Comparison of ENCODE assay signal across 8 mouse cellular contexts in the genomic region with DNA sequence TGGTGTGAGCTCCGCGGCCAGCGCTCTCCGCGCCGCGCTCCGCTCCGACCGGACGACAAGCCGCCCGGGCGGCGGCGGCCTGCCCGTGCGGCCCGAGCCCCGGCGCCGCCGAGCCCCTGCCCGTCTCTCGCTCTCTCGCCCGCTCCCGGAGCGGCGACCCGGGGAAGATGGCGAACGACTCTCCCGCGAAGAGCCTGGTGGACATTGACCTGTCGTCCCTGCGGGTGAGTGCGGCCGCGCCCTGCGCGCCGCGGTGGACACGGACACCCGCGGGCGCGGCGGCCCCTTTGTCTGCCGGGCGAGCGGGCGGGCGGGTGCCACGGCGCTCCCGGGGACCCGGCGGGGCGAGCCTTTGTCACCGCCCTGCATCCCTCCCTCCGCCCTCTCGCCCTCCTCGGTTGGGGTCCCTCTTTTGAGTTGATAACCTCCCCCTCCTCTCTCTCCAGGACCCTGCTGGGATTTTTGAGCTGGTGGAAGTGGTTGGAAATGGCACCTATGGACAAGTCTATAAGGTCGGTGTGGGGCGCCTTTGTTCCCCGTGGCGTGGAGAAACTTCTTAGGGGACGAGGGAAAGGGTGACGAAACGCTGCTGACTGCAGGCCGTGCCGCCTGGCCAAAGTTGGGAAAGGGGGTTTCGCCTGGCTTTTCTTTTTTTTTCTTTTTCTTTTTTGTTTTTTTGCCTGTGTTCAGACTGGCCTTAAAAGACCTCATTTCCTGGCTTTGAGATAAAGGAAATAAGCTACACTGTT. TPM values are rescaled to one million over a fixed set of nuclear protein-coding genes. Genes with fewer than 3 reads are reported as not detected.
DNase-seq lines count a peak whose midpoint lies in the region; ATAC-seq and TF ChIP-seq lines count a peak whose summit lies in the region.

No protein-coding gene starts in this region.

- POLR2A ChIA-PET in Patski (lab: Charles Lee) = interaction anchor here (1.2 to 1.3 kb wide), 2 partner anchors 11 to 139 kb away, joined by 5 to 6 read pairs; no protein-coding TSS in a partner anchor

- WGBS in intestine, embryonic 16.5 days = under 1% methylated on average over 50 of the region's 75 CpGs
- under 1% methylated on average over 74 of the region's 75 CpGs for WGBS in liver, embryonic 14.5 days (ENCODE audit: insufficient replicate concordance)
- WGBS in neural tube, embryonic 14.5 days = 0% methylated on average over 33 of the region's 75 CpGs

- H3K4me3 ChIP-seq in cortical plate, adult 2 months (ENCODE audit: insufficient read depth, low read length) = peak overlapping the region; percentile 79
- H3K4me3 ChIP-seq in intestine, embryonic 16.5 days (ENCODE audit: low read length) = peak overlapping the region; percentile 94
- peak overlapping the region; percentile 60 to 66 for H3K4me3 ChIP-seq in liver, embryonic 14.5 days (ENCODE audit: insufficient read depth in 1 of 2, low read depth in 2 of 2, low read length in 2 of 2)
- H3K4me3 ChIP-seq in neural tube, embryonic 14.5 days (ENCODE audit: low read depth, low read length) = peak overlapping the region; percentile 98

- H3K27ac ChIP-seq in cortical plate, adult 2 months (ENCODE audit: insufficient read depth, low read length) = peak overlapping the region; percentile 96
- H3K27ac ChIP-seq in intestine, embryonic 16.5 days (ENCODE audit: low read length) = peak overlapping the region; percentile 94
- no peak overlapping the region for H3K27ac ChIP-seq in liver, embryonic 14.5 days
- peak overlapping the region; percentile 100 for H3K27ac ChIP-seq in neural tube, embryonic 14.5 days (ENCODE audit: low read depth, low read length)

- TF ChIP-seq EP300 in liver, embryonic 14.5 days (IDR thresholded peaks at IDR 0.05; ENCODE audit: low read depth) = no peak

- in situ Hi-C loops in Patski (cut with MboI; ENCODE audit: low pct_unique_long_range_greater_than_20kb) = loop anchor here (10.0 kb wide), 1 partner anchor 326 kb away; a partner anchor contains a TSS

- H3K27me3 ChIP-seq in Patski = no peaks in the 10 kb centered on the region
- no peaks in the 10 kb centered on the region for H3K27me3 ChIP-seq in intestine, embryonic 16.5 days (replicated peaks; ENCODE audit: control insufficient read depth, insufficient read depth, low read length)
- peaks cover 28% of the 10 kb centered on the region for H3K27me3 ChIP-seq in liver, embryonic 14.5 days (ENCODE audit: control insufficient read depth, insufficient read depth, low read length)
- no peaks in the 10 kb centered on the region for H3K27me3 ChIP-seq in neural tube, embryonic 14.5 days (ENCODE audit: control insufficient read depth, insufficient read depth, low read length)

- DNase-seq in 416B (ENCODE audit: low read depth) (peak; percentile 58), Patski (ENCODE audit: low read depth, low spot score) (no peak)
- DNase-seq in heart, adult 11 months = peak; percentile 97
- no peak for DNase-seq in liver, embryonic 14.5 days (ENCODE audit: low read depth in 3 of 3, low spot score in 3 of 3)
- peak; percentile 77 for DNase-seq in thymus, postnatal 4 days

- H3K9me3 ChIP-seq in intestine, embryonic 16.5 days (ENCODE audit: control insufficient read depth, low read length) = no peaks in the 10 kb centered on the region
- no peaks in the 10 kb centered on the region for H3K9me3 ChIP-seq in liver, embryonic 14.5 days (ENCODE audit: control insufficient read depth, low read length)
- H3K9me3 ChIP-seq in neural tube, embryonic 14.5 days (ENCODE audit: control insufficient read depth, low read length) = no peaks in the 10 kb centered on the region

- no peak for TF ChIP-seq CTCF in Patski (IDR thresholded peaks at IDR 0.05)
- no peak for TF ChIP-seq CTCF in cortical plate, adult 2 months (IDR thresholded peaks at IDR 0.05; ENCODE audit: extremely low read depth, insufficient read depth, low read length)
- TF ChIP-seq CTCF in liver, embryonic 14.5 days (IDR thresholded peaks at IDR 0.05; ENCODE audit: low read depth) = no peak

- H3K4me2 ChIP-seq in intestine, embryonic 16.5 days (ENCODE audit: low read depth, low read length) = peak overlapping the region; percentile 80
- H3K4me2 ChIP-seq in liver, embryonic 14.5 days (ENCODE audit: low read depth) = peak overlapping the region; percentile 52
- H3K4me2 ChIP-seq in neural tube, embryonic 14.5 days (ENCODE audit: low read depth, low read length) = peak overlapping the region; percentile 92

- ATAC-seq in Patski = peak; percentile 29
- peak; percentile 55 for ATAC-seq in intestine, embryonic 16.5 days
- peak; percentile 7; the same call in 1 of the 2 replicates for ATAC-seq in liver, embryonic 14.5 days (ENCODE audit: insufficient read depth)
- peak; percentile 26 for ATAC-seq in neural tube, embryonic 14.5 days (ENCODE audit: low read depth)

- H3K4me1 ChIP-seq in cortical plate, adult 2 months (ENCODE audit: control insufficient read depth, insufficient read depth, low read length) = peaks cover 6% of the 10 kb centered on the region
- peaks cover 31% of the 10 kb centered on the region for H3K4me1 ChIP-seq in intestine, embryonic 16.5 days (ENCODE audit: control insufficient read depth, insufficient read depth, low read length)
- peaks cover 0 to 9% of the 10 kb centered on the region in 2 experiments; a peak in 1 of 4 replicates for H3K4me1 ChIP-seq in liver, embryonic 14.5 days (replicated peaks; ENCODE audit: control insufficient read depth in 2 of 2, insufficient read depth in 2 of 2, low read length in 1 of 2)
- peaks cover 40% of the 10 kb centered on the region for H3K4me1 ChIP-seq in neural tube, embryonic 14.5 days (ENCODE audit: control insufficient read depth, insufficient read depth, low read length)

- CTCF ChIA-PET in Patski (lab: Charles Lee) = interaction anchor here (1.5 to 2.2 kb wide), 4 partner anchors 10 to 140 kb away, joined by 3 to 11 read pairs (median 7); no protein-coding TSS in a partner anchor

- H3K36me3 ChIP-seq in intestine, embryonic 16.5 days (ENCODE audit: control insufficient read depth, insufficient read depth, low read length) = no peaks in the 10 kb centered on the region
- H3K36me3 ChIP-seq in liver, embryonic 14.5 days (replicated peaks; ENCODE audit: control insufficient read depth, insufficient read depth, low read depth) = no peaks in the 10 kb centered on the region
- no peaks in the 10 kb centered on the region for H3K36me3 ChIP-seq in neural tube, embryonic 14.5 days (ENCODE audit: control insufficient read depth, insufficient read depth, low read length)

- no peak for TF ChIP-seq POLR2A in cortical plate, adult 2 months (IDR thresholded peaks at IDR 0.05; ENCODE audit: extremely low read depth, insufficient read depth, low read length)

- H3K9ac ChIP-seq in intestine, embryonic 16.5 days (ENCODE audit: low read depth, low read length) = peak overlapping the region; percentile 99
- H3K9ac ChIP-seq in liver, embryonic 14.5 days (replicated peaks) = peak overlapping the region; percentile 59
- peak overlapping the region; percentile 99 for H3K9ac ChIP-seq in neural tube, embryonic 14.5 days (replicated peaks; ENCODE audit: low read depth, low read length)

RNA-seq across cellular contexts. Expression of a gene that starts 0.5 kb away (rescaled TPM):
- polyA plus RNA-seq in Patski (2021) = 173 TPM
- polyA plus RNA-seq in cortical plate, adult 2 months (2012; rRNA removed) = 111 and 112 TPM in 2 replicates
- 10.1 TPM in 2 replicates for polyA plus RNA-seq in intestine, embryonic 16.5 days (2015; fragmentation: Nextera tagmentation; extraction: Ambion mirVana)
- 8.6 and 14.5 TPM in 2 replicates for polyA plus RNA-seq in liver, embryonic 14.5 days (2012; rRNA removed)
- 2.3 and 2.7 TPM in 2 replicates for polyA plus RNA-seq in liver, embryonic 14.5 days (2014; fragmentation: Nextera tagmentation; extraction: Ambion mirVana)
- 47.9 and 56.6 TPM in 2 replicates for polyA plus RNA-seq in neural tube, embryonic 14.5 days (2014; fragmentation: Nextera tagmentation; extraction: Ambion mirVana)

Comparison
In these comparisons a context has a peak if more than half of its experiments do, and no peak if none do; other contexts are left out.
1. DNase-seq: peak in 416B (single experiment), heart, adult 11 months (single experiment) and thymus, postnatal 4 days (single experiment); none in Patski (single experiment) and liver, embryonic 14.5 days (0 of 3).
2. Peak in every context shown above with its lines, with median percentiles within 50 percentile points of each other: ATAC-seq, H3K4me3 ChIP-seq, H3K4me2 ChIP-seq and H3K9ac ChIP-seq.